Mouse (Mus musculus) embryonic facial prominence, embryonic 15.5 days (tissue): ENCODE measurements around the gene Trappc4. TPM values are rescaled to one million over a fixed set of nuclear protein-coding genes. Genes with fewer than 3 reads are reported as not detected.
"Not testable (repeated sequence)": the region's sequence is repeated elsewhere in the genome, so short reads cannot be mapped to it uniquely, and the experiment has no call there.

ENCODE experiments used
- ATAC-seq: fragments of 200-750 bp; cut with Nextera tagmentation; 2 replicates; pipeline ENCODE4 v1.8.0; 2017; ENCODE audit warnings: low read depth, moderate TSS enrichment; ENCODE audit not compliant: insufficient number of reproducible peaks, low FRiP score, low TSS enrichment
- H3K27ac ChIP-seq: fragments of 300-500 bp; sonication (generic); replicated peaks from 2 replicates; pipeline ENCODE4 v1.5.1; 2015; ENCODE audit warnings: mild to moderate bottlenecking, inconsistent platforms
- H3K27me3 ChIP-seq: fragments of 300-500 bp; sonication (generic); 2 replicates; pipeline ENCODE4 v1.6.1; 2015; ENCODE audit warnings: inconsistent platforms
- H3K36me3 ChIP-seq: fragments of 300-500 bp; sonication (generic); 2 replicates; pipeline ENCODE4 v1.6.1; 2015; ENCODE audit warnings: mild to moderate bottlenecking, inconsistent platforms
- H3K4me1 ChIP-seq: fragments of 300-500 bp; sonication (generic); 2 replicates; pipeline ENCODE4 v1.6.1; 2015; ENCODE audit warnings: inconsistent platforms
- H3K4me2 ChIP-seq: fragments of 300-500 bp; sonication (generic); replicated peaks from 2 replicates; pipeline ENCODE4 v1.6.1; 2015; ENCODE audit warnings: mild to moderate bottlenecking, inconsistent platforms
- H3K4me3 ChIP-seq: fragments of 300-500 bp; sonication (generic); replicated peaks from 2 replicates; pipeline ENCODE4 v1.5.1; 2015; ENCODE audit warnings: mild to moderate bottlenecking, inconsistent platforms
- H3K9ac ChIP-seq: fragments of 300-500 bp; sonication (generic); 2 replicates; pipeline ENCODE4 v1.6.1; 2015; ENCODE audit warnings: inconsistent platforms
- H3K9me3 ChIP-seq: fragments of 300-500 bp; sonication (generic); replicated peaks from 2 replicates; pipeline ENCODE4 v1.6.1; 2016; ENCODE audit warnings: inconsistent platforms
- WGBS: fragments of 180-500 bp; shearing (Covaris S2); methylation state at CpG from one replicate; pipeline ENCODE4 v1.1.7; 2015; 5-methylcytosine and 5-hydroxymethylcytosine counted together
- polyA plus RNA-seq: library from polyadenylated mRNA; unstranded; fragments of >200 nt; fragmentation: Nextera tagmentation; extraction: Ambion mirVana; gene quantifications from 2 replicates; pipeline ENCODE4 v1.2.1, GENCODE M21; 2015

Trappc4 gene
- polyA plus RNA-seq = 137 and 138 TPM in 2 replicates

- peak; percentile 93 for ATAC-seq
- Histone ChIP-seq H3K9me3 (no peaks in the 10 kb centered on the region), H3K27ac (peak within 1 kb of the TSS; percentile 99), H3K36me3 (peaks cover 66% of the 10 kb centered on the region), H3K4me3 (peak within 1 kb of the TSS; percentile 88), H3K4me1 (peaks cover 13% of the 10 kb centered on the region; the same call in 1 of the 2 replicates), H3K9ac (peak within 1 kb of the TSS; percentile 78), H3K27me3 (no peaks in the 10 kb centered on the region), H3K4me2 (peak within 1 kb of the TSS; percentile 65)
- under 1% methylated on average over 51 of the region's 51 CpGs for WGBS
Observed at GRCm38 (mm10) chr9:44406906-44407751, at the start of gene Trappc4, which contains the start of gene Rps25. Gene Trappc4, minus strand, starts transcription at chr9:44407600. Gene Rps25, plus strand, starts transcription at chr9:44407139.

- Histone ChIP-seq H3K27me3 (peaks cover 14% of the 10 kb centered on the region), H3K9me3 (no peaks in the 10 kb centered on the region), H3K36me3 (no peaks in the 10 kb centered on the region), H3K4me2 (peak within 1 kb of the TSS; percentile 26), H3K27ac (no peak within 1 kb of the TSS), H3K4me3 (no peak within 1 kb of the TSS), H3K9ac (no peak within 1 kb of the TSS), H3K4me1 (peaks cover 15% of the 10 kb centered on the region)
- 18% methylated on average over 4 of the region's 4 CpGs for WGBS
- ATAC-seq = no peak
Observed at GRCm38 (mm10) chr9:44454891-44455220, 47.5 kb upstream of the Trappc4 start, which contains the start of gene Upk2. Gene Upk2, minus strand, starts transcription at chr9:44454976.

GRCm38 (mm10) chr9:44454132-44454890, 46.9 kb upstream of the Trappc4 start:
- Histone ChIP-seq H3K27ac (no peak overlapping the region), H3K4me2 (peak overlapping the region; percentile 26), H3K36me3 (no peaks in the 10 kb centered on the region), H3K27me3 (peaks cover 14% of the 10 kb centered on the region), H3K4me1 (peaks cover 15% of the 10 kb centered on the region), H3K4me3 (no peak overlapping the region), H3K9ac (no peak overlapping the region), H3K9me3 (no peaks in the 10 kb centered on the region)
- ATAC-seq = peak; percentile 83
- 4% methylated on average over 14 of the region's 14 CpGs for WGBS

- Histone ChIP-seq H3K9ac (no peak overlapping the region), H3K27me3 (peaks cover 14% of the 10 kb centered on the region), H3K4me2 (no peak overlapping the region), H3K36me3 (no peaks in the 10 kb centered on the region), H3K9me3 (no peaks in the 10 kb centered on the region), H3K27ac (no peak overlapping the region), H3K4me1 (peaks cover 11% of the 10 kb centered on the region), H3K4me3 (no peak overlapping the region)
- no peak for ATAC-seq
Observed at GRCm38 (mm10) chr9:44450387-44450786, 43.0 kb upstream of the Trappc4 start.

GRCm38 (mm10) chr9:44444402-44445025, 37.1 kb upstream of the Trappc4 start:
- not testable (repeated sequence) for H3K4me3 ChIP-seq, ATAC-seq, H3K36me3 ChIP-seq, H3K9me3 ChIP-seq, H3K4me2 ChIP-seq, H3K4me1 ChIP-seq, H3K9ac ChIP-seq, H3K27ac ChIP-seq, H3K27me3 ChIP-seq
- 84% methylated on average over 7 of the region's 7 CpGs for WGBS

- no peak within 1 kb of the TSS for H3K9ac ChIP-seq
- H3K4me3 ChIP-seq = no peak within 1 kb of the TSS
- H3K27me3 ChIP-seq = no peaks in the 10 kb centered on the region
- no peaks in the 10 kb centered on the region for H3K4me1 ChIP-seq
- no peak within 1 kb of the TSS for H3K27ac ChIP-seq
- no peaks in the 10 kb centered on the region for H3K9me3 ChIP-seq
- 72% methylated on average over 19 of the region's 19 CpGs for WGBS
- no peaks in the 10 kb centered on the region for H3K36me3 ChIP-seq
- no peak within 1 kb of the TSS for H3K4me2 ChIP-seq
- ATAC-seq = no peak
Observed at GRCm38 (mm10) chr9:44440961-44441360, 33.6 kb upstream of the Trappc4 start, which contains the start of gene Foxr1. Gene Foxr1, minus strand, starts transcription at chr9:44441136.

GRCm38 (mm10) chr9:44435747-44436146, 28.3 kb upstream of the Trappc4 start:
- Histone ChIP-seq H3K4me1 (peaks cover 5% of the 10 kb centered on the region; the same call in 1 of the 2 replicates), H3K9me3 (no peaks in the 10 kb centered on the region), H3K4me3 (no peak overlapping the region), H3K9ac (no peak overlapping the region), H3K36me3 (no peaks in the 10 kb centered on the region), H3K27ac (no peak overlapping the region), H3K4me2 (no peak overlapping the region), H3K27me3 (no peaks in the 10 kb centered on the region)
- no peak for ATAC-seq
- WGBS = 69% methylated on average over 6 of the region's 6 CpGs

- Histone ChIP-seq H3K9me3 (no peaks in the 10 kb centered on the region), H3K4me3 (no peak overlapping the region), H3K9ac (no peak overlapping the region), H3K4me1 (peaks cover 5% of the 10 kb centered on the region; the same call in 1 of the 2 replicates), H3K4me2 (no peak overlapping the region), H3K36me3 (no peaks in the 10 kb centered on the region), H3K27me3 (no peaks in the 10 kb centered on the region), H3K27ac (no peak overlapping the region)
- WGBS = 56% methylated on average over 5 of the region's 5 CpGs
- no peak for ATAC-seq
Observed at GRCm38 (mm10) chr9:44432577-44433185, 25.3 kb upstream of the Trappc4 start.

GRCm38 (mm10) chr9:44423576-44423975, 16.2 kb upstream of the Trappc4 start:
- Histone ChIP-seq H3K4me3 (no peak overlapping the region), H3K4me2 (no peak overlapping the region), H3K36me3 (no peaks in the 10 kb centered on the region), H3K4me1 (no peaks in the 10 kb centered on the region), H3K9ac (no peak overlapping the region), H3K27ac (no peak overlapping the region), H3K27me3 (no peaks in the 10 kb centered on the region), H3K9me3 (no peaks in the 10 kb centered on the region)
- ATAC-seq = no peak
- 78% methylated on average over 4 of the region's 4 CpGs for WGBS

GRCm38 (mm10) chr9:44420280-44420898, 13.0 kb upstream of the Trappc4 start:
- Histone ChIP-seq H3K36me3 (peaks cover 3% of the 10 kb centered on the region; the same call in 1 of the 2 replicates), H3K9ac (no peak overlapping the region), H3K27ac (no peak overlapping the region), H3K27me3 (no peaks in the 10 kb centered on the region), H3K4me3 (no peak overlapping the region), H3K4me2 (no peak overlapping the region), H3K9me3 (no peaks in the 10 kb centered on the region), H3K4me1 (peaks cover 6% of the 10 kb centered on the region; the same call in 1 of the 2 replicates)
- no peak for ATAC-seq
- WGBS = 70% methylated on average over 5 of the region's 5 CpGs
